ENCODE assay signal across 16 mouse cellular contexts in genomic region chr2:115468471-115468909, GRCm38 (mm10).
DNase-seq lines count a peak whose midpoint lies in the region; ATAC-seq and TF ChIP-seq lines count a peak whose summit lies in the region.
"Had no signal": no experiment of that assay in that cellular context is flagged by ENCODE, and none has a peak within 500 bp of the region (broad histone marks: within the 10 kb centered on the region; RNA-seq: fewer than 3 reads in every experiment).

No protein-coding gene starts in this region.

- no peaks in the 10 kb centered on the region; the same call in 1 of the 2 replicates for H3K4me1 ChIP-seq in embryonic facial prominence, embryonic 11.5 days (ENCODE audit: control insufficient read depth, insufficient read depth, low read length)
- peaks cover 42% of the 10 kb centered on the region for H3K4me1 ChIP-seq in embryonic facial prominence, embryonic 10.5 days
- no peaks in the 10 kb centered on the region for H3K4me1 ChIP-seq in kidney, postnatal 0 days (replicated peaks; ENCODE audit: insufficient read depth, low read length)
- H3K4me1 ChIP-seq in midbrain, embryonic 14.5 days (ENCODE audit: control insufficient read depth, insufficient read depth, low read length): no peaks in the 10 kb centered on the region
- no peaks in the 10 kb centered on the region for H3K4me1 ChIP-seq in midbrain, embryonic 16.5 days (ENCODE audit: control insufficient read depth, insufficient read depth, low read length)
- H3K4me1 ChIP-seq: heart, embryonic 12.5 days; megakaryocyte, embryonic 14.5 days had no signal

- no peak for TF ChIP-seq CTCF in kidney, postnatal 0 days (IDR thresholded peaks at IDR 0.05; ENCODE audit: low read depth)

- no peak overlapping the region for H3K4me2 ChIP-seq in embryonic facial prominence, embryonic 11.5 days (ENCODE audit: low read depth, low read length)
- no peak overlapping the region for H3K4me2 ChIP-seq in kidney, postnatal 0 days (ENCODE audit: low read length)
- no peak overlapping the region for H3K4me2 ChIP-seq in midbrain, embryonic 14.5 days (ENCODE audit: low read length)
- no peak overlapping the region for H3K4me2 ChIP-seq in midbrain, embryonic 16.5 days (ENCODE audit: low read length)
- H3K4me2 ChIP-seq: heart, embryonic 12.5 days had no signal

- H3K27ac ChIP-seq in embryonic facial prominence, embryonic 11.5 days (replicated peaks; ENCODE audit: low read depth, low read length): no peak overlapping the region
- no peak overlapping the region for H3K27ac ChIP-seq in embryonic facial prominence, embryonic 10.5 days (replicated peaks)
- H3K27ac ChIP-seq in kidney, postnatal 0 days: peak overlapping the region; percentile 63
- no peak overlapping the region for H3K27ac ChIP-seq in midbrain, embryonic 14.5 days (replicated peaks; ENCODE audit: low read depth, low read length)
- no peak overlapping the region for H3K27ac ChIP-seq in midbrain, embryonic 16.5 days (ENCODE audit: low read length)

- no peaks in the 10 kb centered on the region for H3K27me3 ChIP-seq in embryonic facial prominence, embryonic 11.5 days (ENCODE audit: control insufficient read depth, insufficient read depth, low read length)
- H3K27me3 ChIP-seq in embryonic facial prominence, embryonic 10.5 days (replicated peaks; ENCODE audit: low read depth, poor library complexity, severe bottlenecking): no peaks in the 10 kb centered on the region
- H3K27me3 ChIP-seq in kidney, postnatal 0 days (ENCODE audit: insufficient read depth, low read length): no peaks in the 10 kb centered on the region
- no peaks in the 10 kb centered on the region for H3K27me3 ChIP-seq in midbrain, embryonic 14.5 days (ENCODE audit: control insufficient read depth, insufficient read depth, low read length)
- no peaks in the 10 kb centered on the region for H3K27me3 ChIP-seq in midbrain, embryonic 16.5 days (ENCODE audit: control insufficient read depth, insufficient read depth, low read depth, low read length)
- H3K27me3 ChIP-seq: heart, embryonic 12.5 days; megakaryocyte, embryonic 14.5 days; Patski had no signal

- no peaks in the 10 kb centered on the region for H3K36me3 ChIP-seq in embryonic facial prominence, embryonic 11.5 days (replicated peaks; ENCODE audit: control insufficient read depth, insufficient read depth, low read depth, low read length)
- no peaks in the 10 kb centered on the region for H3K36me3 ChIP-seq in embryonic facial prominence, embryonic 10.5 days (replicated peaks)
- H3K36me3 ChIP-seq in kidney, postnatal 0 days (ENCODE audit: insufficient read depth, low read length): no peaks in the 10 kb centered on the region
- no peaks in the 10 kb centered on the region for H3K36me3 ChIP-seq in midbrain, embryonic 14.5 days (ENCODE audit: control insufficient read depth, insufficient read depth, low read length)
- no peaks in the 10 kb centered on the region for H3K36me3 ChIP-seq in midbrain, embryonic 16.5 days (ENCODE audit: control insufficient read depth, insufficient read depth, low read length)
- H3K36me3 ChIP-seq: heart, embryonic 12.5 days had no signal

- no peaks in the 10 kb centered on the region for H3K9me3 ChIP-seq in embryonic facial prominence, embryonic 11.5 days (replicated peaks; ENCODE audit: control insufficient read depth, low read length)
- H3K9me3 ChIP-seq in embryonic facial prominence, embryonic 10.5 days: no peaks in the 10 kb centered on the region; the same call in 1 of the 2 replicates
- no peaks in the 10 kb centered on the region for H3K9me3 ChIP-seq in kidney, postnatal 0 days (replicated peaks; ENCODE audit: low read length)
- H3K9me3 ChIP-seq in midbrain, embryonic 14.5 days (ENCODE audit: control insufficient read depth, low read length): no peaks in the 10 kb centered on the region
- H3K9me3 ChIP-seq in midbrain, embryonic 16.5 days (replicated peaks; ENCODE audit: control insufficient read depth, low read length, poor library complexity, severe bottlenecking): no peaks in the 10 kb centered on the region
- H3K9me3 ChIP-seq: heart, embryonic 12.5 days had no signal

- 37% methylated on average over 7 of the region's 7 CpGs for WGBS in embryonic facial prominence, embryonic 11.5 days
- WGBS in embryonic facial prominence, embryonic 10.5 days: 43% methylated on average over 7 of the region's 7 CpGs
- WGBS in kidney, postnatal 0 days: 45% methylated on average over 7 of the region's 7 CpGs
- WGBS in midbrain, embryonic 14.5 days: 38% methylated on average over 7 of the region's 7 CpGs
- WGBS in midbrain, embryonic 16.5 days: 41% methylated on average over 7 of the region's 7 CpGs

- no peak overlapping the region for H3K4me3 ChIP-seq in embryonic facial prominence, embryonic 11.5 days (ENCODE audit: low read depth, low read length)
- no peak overlapping the region for H3K4me3 ChIP-seq in embryonic facial prominence, embryonic 10.5 days
- H3K4me3 ChIP-seq in kidney, postnatal 0 days (replicated peaks; ENCODE audit: low read depth, low read length): no peak overlapping the region
- H3K4me3 ChIP-seq in midbrain, embryonic 14.5 days (replicated peaks; ENCODE audit: low read depth, low read length): no peak overlapping the region
- H3K4me3 ChIP-seq in midbrain, embryonic 16.5 days (ENCODE audit: low read depth, low read length): no peak overlapping the region
- H3K4me3 ChIP-seq: heart, embryonic 12.5 days; megakaryocyte, embryonic 14.5 days had no signal

- ATAC-seq in embryonic facial prominence, embryonic 11.5 days (replicated peaks; ENCODE audit: insufficient number of reproducible peaks, low FRiP score, low TSS enrichment, low read depth): no peak
- ATAC-seq in kidney, postnatal 0 days (replicated peaks; ENCODE audit: low FRiP score, low read depth): no peak
- ATAC-seq in midbrain, embryonic 14.5 days (ENCODE audit: low FRiP score, low TSS enrichment): no peak
- ATAC-seq in midbrain, embryonic 16.5 days: no peak
- ATAC-seq: Patski had no signal

- no peak overlapping the region for H3K9ac ChIP-seq in embryonic facial prominence, embryonic 11.5 days (replicated peaks; ENCODE audit: low read length)
- H3K9ac ChIP-seq in kidney, postnatal 0 days (ENCODE audit: low read depth, low read length): no peak overlapping the region
- H3K9ac ChIP-seq in midbrain, embryonic 14.5 days (replicated peaks; ENCODE audit: low read length): no peak overlapping the region
- H3K9ac ChIP-seq in midbrain, embryonic 16.5 days (ENCODE audit: low read depth, low read length): no peak overlapping the region
- H3K9ac ChIP-seq: heart, embryonic 12.5 days had no signal

- peak; percentile 61 for DNase-seq in embryonic facial prominence, embryonic 11.5 days (ENCODE audit: low spot score)
- DNase-seq in embryonic facial prominence, embryonic 10.5 days (ENCODE audit: low spot score): no peak
- DNase-seq in kidney, postnatal 0 days (ENCODE audit: low spot score): peak; percentile 65
- no peak for DNase-seq in kidney, adult 11 months
- DNase-seq in midbrain, embryonic 14.5 days: peak; percentile 21
- no peak for DNase-seq in right cerebral cortex, postnatal 25 days
- no peak for DNase-seq in spleen, postnatal 4 days (ENCODE audit: low spot score in 2 of 2)
- DNase-seq: cerebellum, adult 9-10 months; embryo, embryonic 11 days; gastrocnemius, postnatal 36 days; heart, postnatal 4 days; thymus, postnatal 36 days had no signal

Comparison
In these comparisons a context has a peak if more than half of its experiments do, and no peak if none do; other contexts are left out.
1. DNase-seq: peak in embryonic facial prominence, embryonic 11.5 days (single experiment), kidney, postnatal 0 days (single experiment) and midbrain, embryonic 14.5 days (single experiment); none in embryonic facial prominence, embryonic 10.5 days (single experiment), kidney, adult 11 months (single experiment), right cerebral cortex, postnatal 25 days (single experiment) and spleen, postnatal 4 days (0 of 2).